Mouse (Mus musculus) WW6 (cell line): ENCODE results near the gene Nutm2.
"Not testable (repeated sequence)": the region's sequence is repeated elsewhere in the genome, so short reads cannot be mapped to it uniquely, and the experiment has no call there.

Experiments used
- DNase-seq: peaks from one replicate; pipeline ENCODE4 v3.0.0-alpha.2; 2013; ENCODE audit warnings: low read depth, low spot score

Gene Nutm2

DNA sequence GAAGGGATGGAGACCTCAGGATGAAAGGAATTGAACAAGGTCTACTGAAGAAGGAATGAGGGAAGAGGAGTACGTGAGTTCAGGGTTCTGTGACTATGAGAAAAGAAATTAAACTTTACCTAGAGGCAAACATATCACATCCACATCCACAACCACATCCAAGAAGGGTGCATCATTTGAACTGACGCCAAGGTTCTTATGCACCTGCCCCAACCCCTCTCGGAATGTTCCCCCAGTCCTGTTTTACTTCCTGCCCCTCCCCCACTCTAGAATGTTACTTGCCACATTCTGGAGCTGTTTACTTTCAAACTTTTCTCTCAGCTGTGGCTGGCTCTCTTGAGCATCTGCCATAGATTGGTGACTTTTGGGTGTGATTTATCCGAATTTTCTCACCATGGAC is at the start of gene Nutm2:
Gene Nutm2, plus strand, starts transcription at position 301 of the 400 bp plus-strand sequence.
- DNase-seq = no peak

DNA sequence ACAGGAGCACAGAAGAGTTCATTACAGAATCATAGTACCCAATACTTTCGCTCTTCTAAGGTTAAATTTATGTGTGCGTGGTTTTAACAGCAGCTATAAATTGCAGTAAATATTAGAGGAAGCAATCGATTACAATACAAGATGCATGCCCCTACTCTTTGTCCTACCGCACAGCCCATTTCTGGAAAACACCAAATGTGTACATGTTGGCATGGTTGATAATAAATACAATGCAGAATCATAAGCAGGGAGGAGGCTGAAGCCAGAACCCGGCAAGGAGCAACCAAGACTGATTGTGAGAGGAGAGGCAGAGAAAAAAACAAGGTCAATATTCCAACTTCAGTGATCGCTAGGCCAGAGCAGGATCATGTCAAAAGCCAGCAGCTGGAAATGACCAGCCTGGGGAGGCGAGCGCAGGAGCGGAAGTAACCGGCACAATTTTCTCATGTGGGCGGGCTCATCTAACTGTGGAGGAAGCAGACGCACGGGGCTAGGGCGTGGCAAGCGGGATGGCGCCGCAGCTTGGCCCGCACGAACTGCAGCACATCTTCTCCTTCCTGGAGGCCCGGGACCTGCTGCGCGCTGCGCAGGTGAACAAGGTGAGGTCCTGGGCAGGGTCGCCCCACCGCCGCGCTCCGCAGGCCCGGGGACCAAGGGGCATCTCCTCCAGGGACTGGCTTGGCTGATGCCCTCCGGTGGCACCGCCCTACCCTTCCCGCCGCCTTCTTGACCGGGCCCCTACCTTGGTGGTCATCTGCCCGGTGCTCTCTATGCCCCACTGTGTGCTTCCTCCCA is 49.5 kb upstream of the Nutm2 start, which contains the start of gene Fbxw17:
Gene Fbxw17, plus strand, starts transcription at position 476 of the 795 bp plus-strand sequence.
- DNase-seq = peak; percentile 34

DNA sequence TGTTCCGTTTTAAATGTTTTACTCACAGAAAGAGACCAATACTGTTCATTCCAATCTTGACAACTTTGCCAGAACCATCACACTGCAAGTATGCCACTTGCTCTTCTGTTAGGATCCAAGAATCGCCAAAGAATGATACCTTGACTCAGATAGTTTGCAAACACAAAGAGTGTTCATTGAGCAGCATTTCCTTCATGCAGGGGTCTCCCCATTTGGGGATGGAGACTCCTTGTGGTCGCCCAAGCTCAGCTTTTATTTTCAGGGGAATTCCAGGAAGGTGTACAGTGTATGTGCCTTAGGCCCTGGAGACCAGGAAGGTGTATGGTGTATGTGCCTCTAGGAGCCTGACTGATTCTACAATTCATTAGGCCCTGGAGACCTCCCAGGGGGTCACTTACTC is 48.7 kb upstream of the Nutm2 start:
- no peak for DNase-seq

- DNase-seq = no peak
These were observed 43.4 kb upstream of the Nutm2 start for GRCm38 (mm10) chr13:50423625-50424209.

- DNase-seq = no peak
These were observed 42.6 kb upstream of the Nutm2 start for GRCm38 (mm10) chr13:50424517-50424916.

DNA sequence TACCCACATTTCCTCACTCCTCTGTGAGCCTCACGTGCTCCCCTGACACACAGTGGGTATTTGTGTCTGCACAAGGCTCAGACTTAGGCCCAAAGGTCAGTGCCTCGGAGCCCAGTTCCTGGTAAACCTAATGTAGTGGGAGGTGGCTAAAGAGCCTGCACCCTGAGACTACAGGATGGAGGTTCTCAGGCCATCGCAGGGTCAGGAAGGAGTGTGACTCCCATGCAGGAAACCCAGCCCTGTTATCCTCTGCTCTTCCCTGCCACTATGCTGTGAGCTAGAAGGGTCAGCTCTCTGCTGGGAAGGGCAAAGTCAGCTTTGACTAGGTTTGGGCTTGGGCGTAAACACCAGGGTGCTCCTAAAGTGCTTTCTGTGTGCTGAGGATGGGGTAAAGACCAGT is 40.4 kb upstream of the Nutm2 start:
- DNase-seq = no peak

DNA sequence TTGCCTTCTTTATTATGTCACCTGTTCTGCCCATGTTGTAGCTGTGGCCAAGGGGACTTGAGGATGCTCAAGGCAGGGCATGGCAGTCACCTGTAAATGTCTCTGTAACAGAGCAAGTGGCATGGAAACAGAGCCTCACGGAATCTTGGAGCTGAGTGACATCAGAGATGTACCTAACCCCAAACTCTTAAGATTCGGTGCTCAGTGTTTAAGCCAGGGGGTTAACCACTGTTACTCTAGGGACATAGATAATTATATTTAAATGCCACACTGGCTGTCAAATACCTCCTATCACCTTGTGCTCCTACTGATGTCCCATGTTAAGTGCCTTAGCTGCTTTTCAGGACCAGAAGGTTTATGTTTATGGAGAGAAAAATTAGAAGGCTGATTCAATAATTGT is 23.3 kb upstream of the Nutm2 start, which contains the start of gene Gm47429:
Gene Gm47429, minus strand, starts transcription at position 101 of the 400 bp plus-strand sequence.
- DNase-seq = no peak

DNA sequence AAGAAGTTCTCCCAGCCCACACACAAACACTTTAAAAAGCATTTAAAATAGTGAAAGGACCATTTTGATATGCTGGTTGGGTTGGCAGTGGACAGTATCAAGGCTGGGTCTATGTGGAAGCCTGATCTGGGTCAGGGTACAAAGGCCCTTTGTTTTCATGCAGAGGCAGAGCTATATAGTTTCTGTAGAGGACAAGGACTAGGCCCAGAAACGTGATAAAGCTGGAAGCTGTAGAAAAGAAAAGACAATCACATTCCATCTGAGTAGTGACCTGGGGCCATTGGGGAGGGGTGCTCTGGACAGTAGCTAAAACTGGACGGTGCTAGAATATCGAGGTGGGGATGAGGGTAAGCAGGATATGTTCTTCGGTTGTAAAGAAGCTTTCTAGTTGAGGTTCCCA is 21.8 kb upstream of the Nutm2 start:
- DNase-seq = no peak

DNA sequence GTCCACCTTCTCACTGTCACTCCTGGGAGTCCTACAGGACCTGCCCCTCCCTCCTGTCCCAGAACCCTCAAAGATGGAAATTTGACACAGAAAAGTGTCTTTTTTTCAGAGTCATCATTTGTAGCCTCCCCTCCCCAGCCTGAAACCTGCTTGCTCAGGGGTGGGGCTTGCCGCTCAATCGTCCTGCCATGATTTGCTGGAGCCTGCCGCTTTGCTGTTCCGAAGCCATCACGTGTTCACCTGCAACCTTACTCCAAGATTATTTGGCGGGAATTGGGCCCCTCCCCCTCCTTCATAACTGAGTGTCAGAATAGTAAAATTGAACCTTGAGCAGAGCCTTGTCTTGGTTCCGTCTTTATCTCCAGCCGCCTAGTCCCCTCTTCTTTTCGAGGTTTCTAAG is 14.8 kb upstream of the Nutm2 start:
- DNase-seq = not testable (repeated sequence)

DNA sequence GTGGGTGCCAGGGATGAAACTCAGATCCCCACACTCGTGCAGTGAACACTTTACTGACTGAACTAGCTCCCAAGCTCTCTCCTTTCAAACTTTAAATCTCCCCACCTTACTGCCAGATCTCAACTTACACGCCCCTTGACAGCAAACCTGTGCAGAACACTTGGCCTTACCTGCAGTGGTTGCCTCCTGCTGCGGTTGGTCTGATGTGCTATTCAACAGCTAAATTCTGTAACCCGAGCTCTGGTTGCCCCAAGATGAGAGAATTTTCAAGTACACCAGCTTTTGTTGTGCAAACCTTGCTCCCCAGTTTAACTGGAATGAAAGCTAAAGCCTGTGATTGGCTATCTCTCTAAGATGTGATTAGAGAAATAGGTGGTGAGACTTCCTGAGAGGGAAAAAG is 13.7 kb upstream of the Nutm2 start:
- DNase-seq = no peak

DNA sequence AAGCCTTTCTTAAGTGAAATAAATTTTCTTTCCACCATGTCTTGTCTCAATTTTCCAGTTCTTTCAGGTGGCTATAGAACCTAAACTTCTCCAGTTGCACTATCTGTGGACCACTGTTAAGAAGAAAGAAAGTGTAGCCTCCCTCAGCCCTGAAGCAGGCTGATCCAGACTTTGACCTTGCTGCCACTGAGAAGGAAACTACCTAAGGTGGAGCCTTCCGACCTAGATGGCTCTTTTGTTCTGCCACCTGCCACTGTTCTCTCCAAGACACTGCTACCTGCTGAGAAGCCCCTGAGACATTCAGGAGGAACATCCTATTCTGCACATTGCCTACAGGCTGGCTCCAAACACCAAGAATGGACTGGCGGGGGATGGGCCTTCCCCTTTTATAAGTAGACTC is 6.7 kb upstream of the Nutm2 start:
- not testable (repeated sequence) for DNase-seq

GRCm38 (mm10) chr13:50464621-50465562 is 2.2 kb upstream of the Nutm2 start:
- no peak for DNase-seq

DNA sequence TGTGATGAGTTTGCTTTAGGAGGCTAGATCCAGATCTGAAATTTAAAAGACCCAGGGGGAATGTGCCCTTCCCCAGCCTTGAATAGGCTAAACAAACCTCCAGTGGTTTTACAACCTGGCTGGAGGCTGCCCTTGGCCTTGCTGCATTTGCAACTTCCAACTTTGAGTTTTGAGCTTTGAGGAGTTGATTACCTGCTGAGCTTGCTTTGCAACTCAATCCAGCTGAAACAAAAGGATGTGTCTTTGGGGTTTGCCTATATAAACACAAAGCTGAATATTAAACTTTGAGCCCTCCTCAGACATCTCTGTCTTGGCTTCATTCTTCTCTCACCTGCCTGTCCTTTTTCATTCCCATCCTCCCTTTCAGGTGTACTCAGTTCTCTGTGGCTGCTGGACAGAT is 21.4 kb downstream of the Nutm2 start:
- not testable (repeated sequence) for DNase-seq

- not testable (repeated sequence) for DNase-seq
These were observed 43.6 kb downstream of the Nutm2 start for GRCm38 (mm10) chr13:50510470-50511343.
